Mouse (Mus musculus) heart, adult 2 months (tissue): ENCODE measurements at regions not wholly inside any gene's neighbourhood (a gene's known extent, or its start where the extent isn't known, plus 50 kb on each side); places are given as distances from the start of the nearest gene placed in this dataset.

ENCODE experiments used
- EP300 ChIP-seq: fragments of 200-500 bp; IDR thresholded peaks from 2 replicates; pipeline ENCODE4 v1.6.1; 2011; ENCODE audit warnings: low read depth, low read length, control low read depth; ENCODE audit not compliant: insufficient read depth
- POLR2A ChIP-seq: fragments of 200-500 bp; IDR thresholded peaks from 2 replicates; pipeline ENCODE4 v1.6.1; 2011; ENCODE audit warnings: mild to moderate bottlenecking, low read depth, low read length, control low read depth; ENCODE audit not compliant: insufficient read depth

GRCm38 (mm10) chr2:147269171-147269570, 75.1 kb upstream of the Nkx2-2 start:
- no peak for TF ChIP-seq EP300
- TF ChIP-seq POLR2A: no peak
